Mouse (Mus musculus) heart, postnatal 4 days (tissue): ENCODE results near the gene Pnkd. TPM values are rescaled to one million over a fixed set of nuclear protein-coding genes. Genes with fewer than 3 reads are reported as not detected.
"Not testable (repeated sequence)": the region's sequence is repeated elsewhere in the genome, so short reads cannot be mapped to it uniquely, and the experiment has no call there.

Source experiments
- DNase-seq: peaks from one replicate; pipeline ENCODE4 v3.0.0; 2021
- total RNA-seq, 2 experiments: library from RNA; stranded (reverse); gene quantifications; 2 replicates each; pipeline ENCODE4 v1.2.3; 2021

The Pnkd gene
- total RNA-seq, 2 experiments from 2014 or later = 198 to 211 TPM

GRCm38 (mm10) chr1:74298157-74298750, 13.5 kb downstream of the Pnkd start:
- no peak for DNase-seq

DNA sequence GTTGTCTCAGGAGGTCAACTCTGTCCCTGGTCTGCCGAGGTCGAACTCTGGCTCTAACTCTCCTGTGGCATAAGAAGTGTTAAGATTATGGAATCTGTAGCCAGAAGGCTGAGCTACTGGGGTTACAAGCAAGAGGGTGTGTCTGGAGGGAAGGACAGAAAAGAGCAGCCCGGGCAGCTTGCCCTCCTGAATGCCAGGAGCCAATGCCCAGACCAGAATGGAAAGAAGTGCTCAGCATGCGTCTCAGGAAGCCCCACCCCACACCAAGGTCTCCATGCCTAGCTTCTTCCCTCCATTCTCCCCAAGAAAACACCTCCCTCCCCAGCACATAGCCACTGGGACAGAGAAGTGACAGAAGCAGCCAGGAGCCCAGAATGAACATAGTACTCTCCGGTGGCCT, 14.3 kb downstream of the Pnkd start:
- peak; percentile 71 for DNase-seq

- no peak for DNase-seq
Measured at GRCm38 (mm10) chr1:74300347-74301110, 15.8 kb downstream of the Pnkd start.

DNA sequence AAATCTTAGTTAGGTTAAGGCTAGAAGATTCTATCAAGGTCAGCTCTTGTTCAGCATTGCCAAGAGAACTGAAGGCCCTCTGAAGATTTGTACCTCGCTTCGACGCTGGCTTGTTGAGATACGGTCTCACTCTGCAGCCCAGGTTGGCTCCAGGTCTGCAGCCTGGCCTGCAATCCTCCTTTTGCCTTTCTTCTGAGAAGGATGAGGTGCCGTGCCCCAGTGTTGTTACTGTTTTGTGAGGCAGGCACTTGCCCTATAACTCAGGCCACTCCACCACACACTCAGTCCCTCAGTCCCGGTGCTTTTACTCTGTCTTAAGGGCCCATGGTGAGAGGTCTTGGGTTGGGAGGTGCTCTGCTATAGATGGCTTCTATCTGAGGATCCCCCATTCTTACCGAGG, 17.5 kb downstream of the Pnkd start:
- DNase-seq = no peak

DNA sequence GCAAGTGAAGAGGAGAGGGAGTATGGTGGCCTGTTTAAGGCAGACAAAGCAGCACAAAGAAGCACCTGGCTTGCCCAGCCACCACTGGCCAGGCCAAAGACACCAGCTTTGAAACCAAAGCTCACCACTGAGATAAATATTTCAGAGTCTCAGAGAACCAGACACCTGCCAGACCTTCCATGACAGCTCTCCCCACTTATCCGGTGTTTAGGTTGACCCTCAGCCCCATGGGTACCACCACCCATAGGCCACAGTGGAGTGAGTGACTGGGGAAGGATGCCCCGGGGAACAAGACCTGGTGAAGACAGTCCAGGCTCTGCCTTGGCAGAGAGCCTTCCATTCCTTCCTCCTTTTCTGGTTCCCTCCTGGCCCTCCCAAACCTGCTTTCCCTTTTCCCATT, 18.1 kb downstream of the Pnkd start:
- DNase-seq = no peak

DNA sequence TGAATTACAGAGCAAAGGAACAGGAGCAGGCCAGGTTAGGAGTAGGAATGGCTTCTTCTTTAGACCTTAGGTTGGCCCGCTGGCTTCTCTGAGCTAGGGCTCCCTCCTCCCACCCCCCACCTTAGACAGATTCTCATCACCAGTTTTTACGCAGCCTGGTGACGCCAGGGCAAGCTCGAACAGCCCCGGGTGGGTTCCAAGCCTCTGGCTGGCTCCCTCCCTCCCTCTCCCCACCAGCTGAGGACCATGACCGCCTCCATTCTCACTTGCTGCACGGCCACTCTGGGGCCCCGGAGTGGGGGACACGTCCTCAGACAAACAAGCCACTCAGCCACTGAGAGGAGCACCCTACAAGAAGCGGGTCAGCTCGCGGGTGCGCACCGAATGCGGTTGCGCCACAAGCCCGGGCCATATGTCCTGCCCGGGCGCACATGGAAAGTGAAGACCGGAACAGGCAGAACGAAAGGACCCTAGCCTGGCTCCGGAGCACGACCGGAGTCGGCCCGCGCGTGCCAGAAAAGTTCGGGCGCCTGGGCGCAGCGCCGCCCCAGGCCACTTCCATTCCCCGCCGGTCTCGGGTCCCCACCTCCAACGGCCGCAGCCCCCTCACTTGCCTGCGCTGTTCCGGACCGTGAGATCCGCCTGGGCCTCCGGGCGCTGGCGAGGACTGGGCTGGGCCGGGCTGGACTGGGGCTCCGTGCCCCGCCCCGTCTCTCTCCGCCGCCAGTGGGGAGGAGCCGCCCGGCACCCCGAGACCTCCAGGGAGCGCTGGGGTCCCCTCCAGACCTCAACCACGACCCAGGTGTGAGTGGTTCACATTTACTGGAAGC, 19.0 kb downstream of the Pnkd start:
- peak; percentile 84 for DNase-seq

DNA sequence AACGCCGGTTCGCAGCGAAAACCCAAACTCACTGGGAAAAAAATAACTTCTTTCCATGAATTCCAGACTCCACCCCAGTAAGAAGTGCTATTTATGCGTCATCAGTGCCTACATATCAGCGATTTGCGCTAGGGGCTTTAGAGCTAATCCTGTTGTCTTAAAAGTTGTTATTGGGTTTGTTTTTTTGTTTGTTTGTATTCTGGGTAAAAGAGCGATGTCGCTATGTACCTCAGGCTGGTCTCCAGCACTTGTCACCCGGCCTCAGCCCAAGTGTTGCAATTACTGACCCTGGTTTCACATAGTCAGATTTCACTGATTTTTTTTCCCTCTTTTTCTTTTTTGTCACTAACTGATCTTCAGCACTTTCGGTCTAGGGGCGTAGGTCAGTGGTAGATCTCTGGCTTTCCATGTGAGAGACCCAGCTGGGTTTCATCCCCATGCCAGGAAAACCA, 19.6 kb downstream of the Pnkd start:
- no peak for DNase-seq

DNA sequence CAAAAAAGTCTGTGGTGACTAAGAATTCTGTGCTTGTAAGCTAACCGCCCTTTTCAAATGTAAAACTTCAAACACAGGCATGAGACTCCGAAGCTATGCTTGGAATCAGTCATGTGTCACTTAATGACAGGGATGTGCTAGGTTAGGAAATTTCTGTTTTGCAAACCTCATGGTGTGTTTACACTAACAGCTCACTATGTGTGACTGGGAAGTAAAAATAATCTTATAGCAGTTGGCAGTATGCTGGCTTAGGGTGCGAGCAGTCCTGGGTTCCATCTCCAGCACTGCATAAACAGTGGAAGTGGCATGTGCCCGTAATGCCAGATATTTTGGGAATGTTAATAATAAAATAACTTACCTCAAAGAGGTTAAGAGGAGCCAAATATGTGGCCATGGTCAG, 20.2 kb downstream of the Pnkd start:
- no peak for DNase-seq

GRCm38 (mm10) chr1:74305522-74305921, 20.8 kb downstream of the Pnkd start, which contains the start of gene Tmbim1:
TSS of gene Tmbim1 (minus strand) at chr1:74305622.
- no peak for DNase-seq

GRCm38 (mm10) chr1:74307146-74307545, 22.4 kb downstream of the Pnkd start:
- DNase-seq = no peak

DNA sequence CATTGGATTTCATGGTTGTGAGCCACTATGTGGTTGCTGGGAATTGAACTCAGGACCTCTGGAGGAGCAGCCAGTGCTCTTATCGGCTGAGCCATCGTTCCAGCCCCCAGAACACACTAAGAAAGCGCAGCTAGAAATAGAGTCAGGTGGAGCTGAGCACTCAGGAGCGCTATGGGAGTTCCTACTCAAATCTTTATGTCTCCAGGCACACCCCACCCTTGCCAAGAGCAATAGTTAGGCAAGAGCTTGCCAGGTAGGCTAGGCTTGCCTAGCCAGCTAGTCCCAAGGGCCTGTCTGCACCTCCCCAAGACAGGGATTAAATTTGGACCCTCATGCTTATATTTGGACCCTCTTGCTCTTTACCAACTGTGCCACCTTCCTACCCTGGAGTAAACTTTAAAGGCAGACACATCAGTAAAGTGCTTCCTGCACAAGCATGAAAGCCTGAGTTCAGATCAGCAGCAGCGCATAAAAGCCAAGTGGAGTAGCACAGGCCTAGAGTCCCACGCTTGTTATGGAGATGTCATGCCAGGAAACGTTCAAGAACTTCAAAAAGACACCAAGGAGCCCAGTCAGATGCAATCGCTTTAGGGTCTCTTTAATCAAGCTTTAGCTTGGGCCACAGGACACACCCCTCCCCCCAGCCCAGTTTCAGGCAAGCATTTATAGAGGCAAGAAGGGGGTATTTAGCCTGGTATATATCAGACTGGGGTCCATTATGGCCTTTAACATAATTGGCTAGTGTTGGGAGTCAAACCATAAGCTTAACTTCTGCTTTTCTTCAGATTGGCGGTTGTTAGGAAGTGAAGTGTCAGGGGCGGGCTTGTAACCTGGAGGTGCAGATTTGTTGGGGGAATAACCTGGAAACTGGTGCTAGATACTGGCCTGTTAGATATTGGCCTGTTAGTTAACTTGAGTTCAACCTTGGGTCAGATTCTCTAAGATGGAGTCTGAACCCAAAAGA, 23.6 kb downstream of the Pnkd start:
- no peak for DNase-seq

- peak; percentile 55 for DNase-seq
Measured at GRCm38 (mm10) chr1:74309767-74310166, 25.0 kb downstream of the Pnkd start.

- DNase-seq = peak; percentile 75
Measured at GRCm38 (mm10) chr1:74313049-74313692, 28.4 kb downstream of the Pnkd start.

- no peak for DNase-seq
Measured at GRCm38 (mm10) chr1:74314796-74315195, 30.1 kb downstream of the Pnkd start.

DNA sequence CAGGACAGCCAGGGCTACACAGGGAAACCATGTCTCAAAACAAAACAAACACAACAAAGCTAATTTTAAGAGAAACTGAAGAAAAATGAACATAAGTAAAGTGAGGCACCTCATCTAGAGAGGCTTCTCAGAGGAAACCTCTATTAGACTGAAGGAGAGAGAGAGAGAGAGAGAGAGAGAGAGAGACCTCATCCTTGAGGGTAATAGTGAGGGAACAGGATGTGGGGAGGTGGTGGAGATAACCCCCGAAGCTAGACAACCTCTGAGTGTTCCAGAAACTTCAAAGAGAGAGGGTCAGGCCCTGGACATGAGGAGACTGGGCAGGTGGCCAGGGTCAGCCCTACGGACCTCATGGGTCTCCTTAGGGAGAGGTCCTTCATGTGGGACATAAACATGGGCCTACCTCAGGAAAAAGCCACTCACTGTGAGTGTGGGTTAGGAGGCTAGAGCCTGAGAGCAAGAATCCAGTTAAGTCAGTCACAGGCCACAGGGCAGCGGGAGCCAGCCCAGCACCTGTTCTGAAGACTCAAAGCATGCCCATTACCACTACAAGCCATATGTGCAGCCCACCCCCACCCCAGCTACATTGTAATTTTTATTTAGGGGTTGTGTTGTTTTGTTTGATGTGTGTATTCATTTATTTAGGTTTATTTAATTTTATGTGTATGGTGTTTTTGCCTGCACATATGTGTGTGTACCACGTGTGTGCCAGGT, 31.5 kb downstream of the Pnkd start:
- DNase-seq = no peak

GRCm38 (mm10) chr1:74318711-74319110, 34.0 kb downstream of the Pnkd start:
- DNase-seq = no peak

- no peak for DNase-seq
Measured at GRCm38 (mm10) chr1:74321396-74321795, 36.7 kb downstream of the Pnkd start.

DNA sequence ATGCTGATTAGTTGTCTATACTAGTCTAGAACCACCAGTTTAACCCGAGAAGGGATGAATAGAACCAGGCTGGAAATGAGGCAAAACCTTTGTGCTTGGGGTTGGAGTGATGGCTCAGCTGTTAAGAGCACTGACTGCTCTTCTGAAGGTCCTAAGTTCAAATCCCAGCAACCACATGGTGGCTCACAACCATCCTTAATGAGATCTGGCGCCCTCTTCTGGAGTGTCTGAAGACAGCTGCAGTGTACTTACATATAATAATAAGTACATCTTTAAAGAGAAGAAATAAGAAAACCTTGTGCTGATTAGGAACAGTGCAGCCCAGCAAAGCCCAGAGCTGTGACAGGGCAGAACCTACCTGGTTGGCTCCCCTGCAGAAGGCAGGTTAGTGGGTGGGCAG, 42.2 kb downstream of the Pnkd start:
- not testable (repeated sequence) for DNase-seq

GRCm38 (mm10) chr1:74329899-74330431, 45.2 kb downstream of the Pnkd start:
- DNase-seq = no peak

DNA sequence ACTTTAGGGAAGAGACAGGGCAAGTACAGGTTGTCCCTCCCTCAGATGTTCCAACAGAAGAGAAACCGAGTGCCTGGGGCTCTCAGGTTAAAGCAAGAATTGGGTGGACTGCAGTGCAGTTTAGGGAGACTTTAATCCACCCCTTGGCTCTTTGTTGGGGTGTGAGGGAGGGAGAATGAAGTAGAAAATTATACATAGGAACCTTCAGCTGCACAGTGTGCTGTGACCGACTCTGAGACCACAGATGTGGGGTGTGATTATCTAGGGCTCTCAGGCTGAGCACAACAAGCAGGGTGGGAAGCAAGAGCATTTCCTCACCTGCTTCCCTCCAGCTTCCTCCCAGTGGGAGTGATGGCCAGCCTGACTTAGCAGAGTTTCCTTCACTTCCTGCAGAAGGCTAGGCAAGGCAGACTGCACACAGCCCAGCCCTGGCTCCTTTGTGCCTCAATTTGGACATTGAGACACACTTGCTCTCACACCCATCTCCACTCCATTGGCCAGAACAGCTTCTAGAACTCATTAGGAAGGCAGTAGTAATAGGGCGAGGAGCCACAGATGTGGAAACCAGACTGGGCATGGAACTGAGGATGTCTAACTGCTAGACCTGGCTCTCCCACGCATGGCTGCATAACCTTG, 46.4 kb downstream of the Pnkd start:
- peak; percentile 49 for DNase-seq
